ENCODE assay signal across 9 mouse cellular contexts in genomic region chr8:70565561-70565960, GRCm38 (mm10). TPM values are rescaled to one million over a fixed set of nuclear protein-coding genes. Genes with fewer than 3 reads are reported as not detected.
DNase-seq lines count a peak whose midpoint lies in the region; ATAC-seq and TF ChIP-seq lines count a peak whose summit lies in the region.
"Had no signal": no experiment of that assay in that cellular context is flagged by ENCODE, and none has a peak within 500 bp of the region (broad histone marks: within the 10 kb centered on the region; RNA-seq: fewer than 3 reads in every experiment).

No protein-coding gene starts in this region.

- TF ChIP-seq POLR2A in heart, adult 2 months (IDR thresholded peaks at IDR 0.05; ENCODE audit: insufficient read depth, low read depth, low read length), result no peak

- H3K9me3 ChIP-seq in ES-E14 (ENCODE audit: control insufficient read depth, insufficient read depth, low read depth, low read length), result no peaks in the 10 kb centered on the region
- no peaks in the 10 kb centered on the region for H3K9me3 ChIP-seq in heart, embryonic 15.5 days (replicated peaks)

- H3K27ac ChIP-seq in heart, adult 2 months, result peak overlapping the region; percentile 18
- peak overlapping the region; percentile 26; the same call in 1 of the 2 replicates for H3K27ac ChIP-seq in ES-E14 (ENCODE audit: insufficient read depth, low read depth, low read length, poor library complexity, severe bottlenecking)
- peak overlapping the region; percentile 65 for H3K27ac ChIP-seq in heart, embryonic 15.5 days

- TF ChIP-seq EP300 in heart, adult 2 months (IDR thresholded peaks at IDR 0.05; ENCODE audit: insufficient read depth, low read depth, low read length), result 0 out of 2 replicates have a peak, but pooled peaks have one; percentile 31

- peaks cover 53% of the 10 kb centered on the region for H3K4me1 ChIP-seq in heart, adult 2 months (ENCODE audit: control insufficient read depth, insufficient read depth, low read length)
- H3K4me1 ChIP-seq in ES-E14 (ENCODE audit: control insufficient read depth in 2 of 2, insufficient read depth in 2 of 2, low read length in 2 of 2, poor library complexity in 1 of 2), result peaks cover 2 to 24% of the 10 kb centered on the region in 2 experiments; a peak in 2 of 4 replicates
- peaks cover 66% of the 10 kb centered on the region for H3K4me1 ChIP-seq in heart, embryonic 15.5 days (replicated peaks)

- 38% methylated on average over 3 of the region's 3 CpGs for WGBS in heart, adult 2 months
- WGBS in heart, embryonic 15.5 days, result 22% methylated on average over 3 of the region's 3 CpGs

- H3K27me3 ChIP-seq in heart, adult 2 months (ENCODE audit: control insufficient read depth, insufficient read depth, low read length), result no peaks in the 10 kb centered on the region
- no peaks in the 10 kb centered on the region for H3K27me3 ChIP-seq in heart, embryonic 15.5 days

- in situ Hi-C loops in ES-E14 (cut with MboI; ENCODE audit: low sequenced_read_pairs in 2 of 2, unreplicated experiment in 2 of 2), result no loop called here

- H3K9ac ChIP-seq in heart, adult 2 months (ENCODE audit: low read depth, low read length), result no peak overlapping the region
- H3K9ac ChIP-seq in ES-E14 (ENCODE audit: insufficient read depth, low read depth, low read length, poor library complexity, severe bottlenecking), result no peak overlapping the region
- no peak overlapping the region for H3K9ac ChIP-seq in heart, embryonic 15.5 days

- ATAC-seq in heart, embryonic 15.5 days (replicated peaks; ENCODE audit: insufficient number of reproducible peaks, insufficient read depth, low FRiP score, low read depth), result peak; percentile 56; the same call in 1 of the 2 replicates
- ATAC-seq in monocyte, adult 5-6 weeks (replicated peaks; ENCODE audit: insufficient number of reproducible peaks, low FRiP score, low TSS enrichment, poor library complexity, severe bottlenecking), result no peak

- TF ChIP-seq CTCF in heart, adult 2 months (IDR thresholded peaks at IDR 0.05), result no peak

- H3K36me3 ChIP-seq in heart, adult 2 months (ENCODE audit: control insufficient read depth, insufficient read depth, low read length), result peaks cover 8% of the 10 kb centered on the region; the same call in 1 of the 2 replicates
- H3K36me3 ChIP-seq in ES-E14 (ENCODE audit: control insufficient read depth, insufficient read depth, low read length, poor library complexity, severe bottlenecking), result no peaks in the 10 kb centered on the region; the same call in 1 of the 2 replicates
- no peaks in the 10 kb centered on the region for H3K36me3 ChIP-seq in heart, embryonic 15.5 days

- intact Hi-C loops in heart, adult 2 months (cut with DNase I), result no loop called here

- H3K4me3 ChIP-seq in heart, adult 2 months, result no peak overlapping the region
- no peak overlapping the region for H3K4me3 ChIP-seq in ES-E14 (ENCODE audit: insufficient read depth in 1 of 2, low read depth in 1 of 2, low read length in 2 of 2, poor library complexity in 1 of 2, severe bottlenecking in 1 of 2)
- H3K4me3 ChIP-seq in heart, embryonic 15.5 days, result no peak overlapping the region

- DNase-seq in heart, adult 2 months, result peak; percentile 59 to 64
- no peak for DNase-seq in heart, adult 11 months
- no peak for DNase-seq in ES-E14 (ENCODE audit: low read depth, low spot score)
- peak; percentile 46 for DNase-seq in lung, postnatal 36 days
- DNase-seq in urinary bladder, postnatal 25 days (ENCODE audit: low spot score), result no peak
- no peak for DNase-seq in natural killer cell, adult 2 months (ENCODE audit: low spot score in 2 of 2)

- H3K4me2 ChIP-seq in heart, embryonic 15.5 days, result no peak overlapping the region
- H3K4me2 ChIP-seq: midbrain, embryonic 11.5 days had no signal

- H3K79me2 ChIP-seq in heart, adult 2 months (replicated peaks; ENCODE audit: control insufficient read depth, insufficient read depth, low read length), result peaks cover 7% of the 10 kb centered on the region

TF ChIP-seq in ES-E14, 5 proteins besides CTCF, POLR2A, EP300 and RAD21:
- no peak for TF ChIP-seq CHD2 (IDR thresholded peaks at IDR 0.05; ENCODE audit: low read depth, low read length)
- no peak for TF ChIP-seq ZC3H11A (IDR thresholded peaks at IDR 0.05; ENCODE audit: borderline replicate concordance, low read depth, low read length)
- TF ChIP-seq HCFC1 (IDR thresholded peaks at IDR 0.05; ENCODE audit: borderline replicate concordance, insufficient read depth, low read length), result no peak
- no peak for TF ChIP-seq ZNF384 (IDR thresholded peaks at IDR 0.05; ENCODE audit: low read depth, low read length)
- TF ChIP-seq MAFK (IDR thresholded peaks at IDR 0.05; ENCODE audit: insufficient read depth, low read depth, low read length), result no peak
TF ChIP-seq in ES-E14: peak in this region for 0.

RNA-seq across cellular contexts. Expression of gene Ell, which starts 26.3 kb away (rescaled TPM):
- total RNA-seq in heart, adult 2 months (2021), result 10 to 100 TPM in 1 of 2 experiments, 1 to 10 TPM in 1; 9.6 to 12.0 TPM
- polyA plus RNA-seq in heart, adult 2 months (2012; rRNA removed), result 12.7 and 13.8 TPM in 2 replicates
- total RNA-seq in ES-E14 (2012; rRNA removed), result 15.8 and 16.1 TPM in 2 replicates
- 10.8 and 15.0 TPM in 2 replicates for polyA plus RNA-seq in heart, embryonic 15.5 days (2015; fragmentation: Nextera tagmentation; extraction: Ambion mirVana)
- 13.9 to 16.9 TPM (median 15.1 TPM) in 3 replicates for total RNA-seq in monocyte, adult 5-6 weeks (2017)

RNA-seq across cellular contexts. Expression of gene Isyna1, which starts 28.6 kb away (rescaled TPM):
- total RNA-seq in heart, adult 2 months (2021), result 10 to 100 TPM; 26.7 to 28.3 TPM
- polyA plus RNA-seq in heart, adult 2 months (2012; rRNA removed), result 40.3 and 41.6 TPM in 2 replicates
- total RNA-seq in ES-E14 (2012; rRNA removed), result 161 and 250 TPM in 2 replicates
- 92.9 and 121 TPM in 2 replicates for polyA plus RNA-seq in heart, embryonic 15.5 days (2015; fragmentation: Nextera tagmentation; extraction: Ambion mirVana)
- total RNA-seq in monocyte, adult 5-6 weeks (2017), result 9.3 to 16.3 TPM (median 15.3 TPM) in 3 replicates

RNA-seq across cellular contexts. Expression of gene Kxd1, which starts 37.8 kb away (rescaled TPM):
- 10 to 100 TPM; 80.4 to 99.4 TPM for total RNA-seq in heart, adult 2 months (2021)
- polyA plus RNA-seq in heart, adult 2 months (2012; rRNA removed), result 111 and 121 TPM in 2 replicates
- total RNA-seq in ES-E14 (2012; rRNA removed), result 27.9 and 35.3 TPM in 2 replicates
- polyA plus RNA-seq in heart, embryonic 15.5 days (2015; fragmentation: Nextera tagmentation; extraction: Ambion mirVana), result 64.5 and 68.8 TPM in 2 replicates
- total RNA-seq in monocyte, adult 5-6 weeks (2017), result 63.0 to 84.2 TPM (median 67.0 TPM) in 3 replicates

RNA-seq across cellular contexts. Expression of gene Fkbp8, which starts 38.0 kb away (rescaled TPM):
- 100 to 1,000 TPM; 116 to 135 TPM for total RNA-seq in heart, adult 2 months (2021)
- 179 and 201 TPM in 2 replicates for polyA plus RNA-seq in heart, adult 2 months (2012; rRNA removed)
- 252 and 256 TPM in 2 replicates for total RNA-seq in ES-E14 (2012; rRNA removed)
- polyA plus RNA-seq in heart, embryonic 15.5 days (2015; fragmentation: Nextera tagmentation; extraction: Ambion mirVana), result 203 and 274 TPM in 2 replicates
- total RNA-seq in monocyte, adult 5-6 weeks (2017), result 147 to 174 TPM (median 173 TPM) in 3 replicates

RNA-seq across cellular contexts. Expression of gene Ssbp4, which starts 43.1 kb away (rescaled TPM):
- total RNA-seq in heart, adult 2 months (2021), result 10 to 100 TPM; 34.6 to 35.8 TPM
- polyA plus RNA-seq in heart, adult 2 months (2012; rRNA removed), result 45.6 and 72.8 TPM in 2 replicates
- total RNA-seq in ES-E14 (2012; rRNA removed), result 85.5 and 142 TPM in 2 replicates
- polyA plus RNA-seq in heart, embryonic 15.5 days (2015; fragmentation: Nextera tagmentation; extraction: Ambion mirVana), result 62.1 and 82.6 TPM in 2 replicates
- 83.1 to 151 TPM (median 94.1 TPM) in 3 replicates for total RNA-seq in monocyte, adult 5-6 weeks (2017)

Comparison
In these comparisons a context has a peak if more than half of its experiments do, and no peak if none do; other contexts are left out.
1. DNase-seq: peak in heart, adult 2 months (2 of 2) and lung, postnatal 36 days (single experiment); none in heart, adult 11 months (single experiment), ES-E14 (single experiment), urinary bladder, postnatal 25 days (single experiment) and natural killer cell, adult 2 months (0 of 2).
2. Peak in every context shown above with its lines, with median percentiles within 50 percentile points of each other: H3K27ac ChIP-seq.